Mouse (Mus musculus) kidney, adult 2 months (tissue): ENCODE measurements around the gene Ppp1r1b. TPM values are rescaled to one million over a fixed set of nuclear protein-coding genes. Genes with fewer than 3 reads are reported as not detected.
A peak's percentile ranks its signal among the peaks of the same experiment; 100 is the strongest.

Experiments used
- DNase-seq: peaks from one replicate; pipeline ENCODE4 v3.0.0; 2021
- H3K27ac ChIP-seq: fragments of 200-500 bp; 2 replicates; pipeline ENCODE4 v1.5.1; 2012; ENCODE audit warnings: low read depth, low read length, control low read depth, inconsistent platforms; ENCODE audit not compliant: insufficient read depth
- H3K27me3 ChIP-seq: fragments of 200-500 bp; replicated peaks from 2 replicates; pipeline ENCODE4 v1.6.1; 2012; ENCODE audit warnings: mild to moderate bottlenecking, moderate library complexity, low read length, inconsistent platforms; ENCODE audit not compliant: control insufficient read depth, insufficient read depth
- H3K36me3 ChIP-seq: fragments of 200-500 bp; 2 replicates; pipeline ENCODE4 v1.6.1; 2012; ENCODE audit warnings: mild to moderate bottlenecking, moderate library complexity, low read length, inconsistent platforms; ENCODE audit not compliant: control insufficient read depth, insufficient read depth
- H3K4me1 ChIP-seq: fragments of 200-500 bp; 2 replicates; pipeline ENCODE4 v1.6.1; 2011; ENCODE audit warnings: low read length; ENCODE audit not compliant: control insufficient read depth, insufficient read depth
- H3K4me3 ChIP-seq: fragments of 200-500 bp; 2 replicates; pipeline ENCODE4 v1.5.1; 2011; ENCODE audit warnings: mild to moderate bottlenecking, low read depth, low read length, control low read depth; ENCODE audit not compliant: insufficient read depth
- CTCF ChIP-seq: fragments of 200-500 bp; conservative IDR thresholded peaks from 2 replicates; pipeline ENCODE4 v1.5.1; 2011; ENCODE audit warnings: low read depth, mild to moderate bottlenecking, control low read depth, low read length, moderate library complexity, mixed read lengths; ENCODE audit not compliant: insufficient read depth, insufficient read length
- POLR2A ChIP-seq: fragments of 200-500 bp; IDR thresholded peaks from one replicate; pipeline ENCODE4 v1.6.1; 2011; ENCODE audit warnings: low read depth, low read length, control low read depth
- WGBS: fragments of 180-500 bp; shearing (Covaris S2); methylation state at CpG from one replicate; pipeline ENCODE4 v1.1.7; 2018; 5-methylcytosine and 5-hydroxymethylcytosine counted together
- polyA plus RNA-seq: library from polyadenylated mRNA; depleted of rRNA; stranded (reverse); fragments of >200 nt; gene quantifications from 2 replicates; pipeline ENCODE4 v1.2.3, GENCODE M21; 2012

Ppp1r1b gene
- polyA plus RNA-seq, 1 experiment, result 94.6 TPM

GRCm38 (mm10) chr11:98352272-98352990 lies 4.2 kb downstream of the Ppp1r1b start:
- 76% methylated on average over 18 of the region's 18 CpGs for WGBS
- Histone ChIP-seq H3K4me1 (peaks cover 3% of the 10 kb centered on the region), H3K36me3 (no peaks in the 10 kb centered on the region), H3K27ac (peak overlapping the region; percentile 28; the same call in 1 of the 2 replicates), H3K27me3 (no peaks in the 10 kb centered on the region), H3K4me3 (no peak overlapping the region)
- DNase-seq, result no peak
- TF ChIP-seq POLR2A (no peak), CTCF (no peak)

DNA sequence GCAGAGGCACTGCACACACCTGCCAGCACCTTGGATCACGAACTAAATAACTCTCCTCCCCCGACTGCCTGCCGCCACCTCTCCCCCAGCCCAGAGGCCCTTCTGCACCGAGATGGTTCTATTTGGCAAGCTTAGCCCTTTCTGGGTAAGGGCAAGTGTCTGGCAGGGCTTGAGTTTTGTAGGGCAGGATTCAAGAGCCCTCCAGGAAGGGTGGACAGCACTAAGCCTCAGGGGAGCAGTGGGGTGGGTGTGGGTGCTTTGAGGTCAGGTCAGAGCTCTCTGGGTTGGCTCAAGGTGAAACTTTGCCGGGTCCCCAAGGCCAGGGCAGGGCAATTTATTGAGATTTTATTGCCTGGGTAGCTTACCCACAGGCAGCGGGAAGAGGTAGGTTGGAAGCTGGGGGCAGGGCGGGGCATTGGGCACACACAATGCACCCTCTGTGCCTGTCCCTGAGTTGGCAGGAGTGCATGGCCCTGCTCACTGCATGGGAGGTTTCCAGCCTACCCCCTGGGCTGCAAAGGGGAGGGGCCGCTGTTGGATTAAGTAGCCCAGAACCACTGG lies 5.5 kb downstream of the Ppp1r1b start:
- WGBS, result 29% methylated on average over 8 of the region's 8 CpGs
- TF ChIP-seq CTCF (no peak), POLR2A (no peak)
- Histone ChIP-seq H3K4me1 (peaks cover 7% of the 10 kb centered on the region), H3K4me3 (no peak overlapping the region), H3K36me3 (no peaks in the 10 kb centered on the region), H3K27me3 (no peaks in the 10 kb centered on the region), H3K27ac (peak overlapping the region; percentile 24)
- DNase-seq, result peak; percentile 79

DNA sequence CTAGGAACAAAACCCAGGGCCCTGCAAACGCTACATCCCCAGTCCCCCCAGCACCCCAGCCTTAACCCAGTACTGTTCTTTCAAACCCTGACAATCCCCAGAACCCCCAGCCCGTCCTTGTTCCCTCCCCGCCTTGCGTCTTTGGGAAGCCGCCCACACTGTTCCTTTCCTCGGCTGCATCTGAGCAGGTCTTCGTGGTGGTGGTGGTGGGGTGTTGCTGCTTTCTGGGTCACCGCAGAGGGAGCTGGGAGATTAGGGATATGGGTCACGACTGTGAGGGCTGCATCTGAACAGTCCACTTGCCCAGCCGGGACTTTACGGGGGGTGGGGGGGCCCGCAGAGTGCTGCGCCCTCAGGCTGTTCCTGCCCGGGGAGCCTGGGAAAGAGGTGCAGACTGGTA lies 6.2 kb downstream of the Ppp1r1b start:
- Histone ChIP-seq H3K4me3 (no peak overlapping the region), H3K36me3 (no peaks in the 10 kb centered on the region), H3K4me1 (peaks cover 7% of the 10 kb centered on the region), H3K27me3 (no peaks in the 10 kb centered on the region), H3K27ac (0 out of 2 replicates have a peak overlapping the region, but pooled peaks have one; percentile 20)
- TF ChIP-seq POLR2A (no peak), CTCF (no peak)
- 73% methylated on average over 14 of the region's 14 CpGs for WGBS
- no peak for DNase-seq

GRCm38 (mm10) chr11:98355732-98356299 lies 7.6 kb downstream of the Ppp1r1b start:
- Histone ChIP-seq H3K4me1 (peaks cover 7% of the 10 kb centered on the region), H3K4me3 (no peak overlapping the region), H3K27me3 (no peaks in the 10 kb centered on the region), H3K36me3 (no peaks in the 10 kb centered on the region), H3K27ac (no peak overlapping the region)
- TF ChIP-seq POLR2A (no peak), CTCF (peak; percentile 64)
- WGBS, result 14% methylated on average over 6 of the region's 6 CpGs
- peak; percentile 68 for DNase-seq

DNA sequence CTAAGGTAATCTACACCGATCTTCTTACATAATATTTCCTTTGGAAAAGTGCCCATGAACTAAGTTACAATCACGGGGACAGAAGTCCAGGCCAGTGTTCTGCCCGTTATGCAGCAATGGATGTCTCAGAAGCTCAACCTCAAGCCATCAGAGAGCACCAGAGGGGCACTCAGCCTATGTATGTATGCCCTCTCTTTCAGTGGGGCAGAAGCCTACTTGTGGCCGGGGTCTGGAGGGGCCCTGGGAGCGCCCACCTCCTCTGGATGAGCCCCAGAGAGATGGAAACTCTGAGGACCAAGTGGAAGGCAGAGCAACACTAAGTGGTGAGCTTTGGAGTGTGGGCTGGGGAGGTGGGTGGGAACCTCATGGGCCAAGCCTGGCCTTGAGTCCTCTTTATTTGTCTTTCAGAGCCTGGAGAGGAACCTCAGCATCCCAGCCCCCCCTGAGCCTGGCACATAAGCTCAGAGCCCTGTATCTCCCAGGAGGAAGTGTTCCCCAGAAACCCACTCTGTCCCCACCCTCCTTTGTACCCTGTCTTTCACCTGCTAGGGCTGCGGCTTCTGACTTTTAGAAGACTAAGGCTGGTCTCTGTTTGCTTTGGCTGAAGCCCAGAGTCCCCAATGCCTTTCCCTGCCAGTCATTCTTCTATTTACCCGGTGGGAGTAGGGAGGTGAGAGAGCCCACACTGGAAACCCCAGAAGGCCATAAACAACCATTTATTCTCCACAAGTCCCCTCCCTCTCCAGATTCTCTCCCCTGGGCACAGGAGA lies 8.6 kb downstream of the Ppp1r1b start:
- Histone ChIP-seq H3K27me3 (no peaks in the 10 kb centered on the region), H3K36me3 (no peaks in the 10 kb centered on the region), H3K4me1 (peaks cover 7% of the 10 kb centered on the region), H3K27ac (peak overlapping the region; percentile 82; the same call in 1 of the 2 replicates), H3K4me3 (no peak overlapping the region)
- TF ChIP-seq POLR2A (no peak), CTCF (no peak)
- DNase-seq, result peak; percentile 49
- WGBS, result 48% methylated on average over 7 of the region's 7 CpGs

GRCm38 (mm10) chr11:98357396-98358160 lies 9.4 kb downstream of the Ppp1r1b start:
- H3K4me1 ChIP-seq, result peaks cover 7% of the 10 kb centered on the region
- peak overlapping the region; percentile 82 for H3K27ac ChIP-seq
- no peak for DNase-seq
- 9% methylated on average over 13 of the region's 13 CpGs for WGBS
- H3K36me3 ChIP-seq, result no peaks in the 10 kb centered on the region
- no peaks in the 10 kb centered on the region for H3K27me3 ChIP-seq
- peak overlapping the region; percentile 58 for H3K4me3 ChIP-seq
- no peak for TF ChIP-seq CTCF
- no peak for TF ChIP-seq POLR2A
